Mouse (Mus musculus): ENCODE results near the gene Gstp2.

GRCm38 (mm10) chr19:4072706-4073424 is 27.0 kb upstream of the Gstp2 start:
- no peak for TF ChIP-seq POLR2A (IDR thresholded peaks at IDR 0.05; ENCODE audit: extremely low read depth, insufficient read depth, low read length)
- TF ChIP-seq CTCF (IDR thresholded peaks at IDR 0.05; ENCODE audit: low read depth, low read length), result no peak

Data from liver, adult 2 months (tissue).